Mouse (Mus musculus): ENCODE results near the gene Hif3a.

- TF ChIP-seq HCFC1 (IDR thresholded peaks at IDR 0.05; ENCODE audit: borderline replicate concordance, insufficient read depth, low read length) (no peak), CHD2 (IDR thresholded peaks at IDR 0.05; ENCODE audit: low read depth, low read length) (no peak), ZC3H11A (IDR thresholded peaks at IDR 0.05; ENCODE audit: borderline replicate concordance, low read depth, low read length) (no peak), ZNF384 (IDR thresholded peaks at IDR 0.05; ENCODE audit: low read depth, low read length) (no peak)
Measured at GRCm38 (mm10) chr7:17017921-17018320, 44.3 kb downstream of the Hif3a start.

Measured in ES-E14 (cell line).